Mouse (Mus musculus) spleen, adult 2 months (tissue): ENCODE data around the gene Yif1b. TPM values are rescaled to one million over a fixed set of nuclear protein-coding genes. Genes with fewer than 3 reads are reported as not detected.

Experiments used
- DNase-seq, 2 experiments: peaks; one replicate each; pipeline versions ENCODE4 v3.0.0 to v3.0.0-alpha.2; 2012 to 2021; ENCODE audit warnings: low spot score in 2 of 2, low read depth in 1 of 2
- H3K27ac ChIP-seq: fragments of 200-500 bp; 2 replicates; pipeline ENCODE4 v1.5.1; 2012; ENCODE audit warnings: low read length, inconsistent platforms; ENCODE audit not compliant: insufficient read depth
- H3K27me3 ChIP-seq: fragments of 200-500 bp; 2 replicates; pipeline ENCODE4 v1.6.1; 2012; ENCODE audit warnings: mild to moderate bottlenecking, moderate library complexity, low read length, inconsistent platforms; ENCODE audit not compliant: control insufficient read depth, insufficient read depth
- H3K36me3 ChIP-seq: fragments of 200-500 bp; 2 replicates; pipeline ENCODE4 v1.6.1; 2012; ENCODE audit warnings: mild to moderate bottlenecking, low read length, inconsistent platforms; ENCODE audit not compliant: control insufficient read depth, insufficient read depth
- H3K4me1 ChIP-seq: fragments of 200-500 bp; 2 replicates; pipeline ENCODE4 v1.6.1; 2011; ENCODE audit warnings: inconsistent platforms; ENCODE audit not compliant: control insufficient read depth, insufficient read depth, insufficient read length
- H3K4me3 ChIP-seq: fragments of 200-500 bp; 2 replicates; pipeline ENCODE4 v1.5.1; 2011; ENCODE audit warnings: mild to moderate bottlenecking, inconsistent platforms; ENCODE audit not compliant: insufficient read depth, insufficient read length; ENCODE audit errors: extremely low read depth
- CTCF ChIP-seq: fragments of 200-500 bp; IDR thresholded peaks from 2 replicates; pipeline ENCODE4 v1.5.1; 2011; ENCODE audit warnings: mild to moderate bottlenecking, inconsistent platforms; ENCODE audit not compliant: insufficient read depth, insufficient read length, insufficient replicate concordance; ENCODE audit errors: extremely low read depth
- POLR2A ChIP-seq: fragments of 200-500 bp; IDR thresholded peaks from 2 replicates; pipeline ENCODE4 v1.6.1; 2011; ENCODE audit warnings: low read depth, low read length, inconsistent platforms
- WGBS: fragments of 180-500 bp; shearing (Covaris S2); methylation state at CpG from one replicate; pipeline ENCODE4 v1.1.7; 2018; 5-methylcytosine and 5-hydroxymethylcytosine counted together
- polyA plus RNA-seq: library from polyadenylated mRNA; depleted of rRNA; stranded (reverse); fragments of >200 nt; gene quantifications from 2 replicates; pipeline ENCODE4 v1.2.3, GENCODE M21; 2012

Gene Yif1b
- polyA plus RNA-seq, 1 experiment = 74.2 TPM

DNA sequence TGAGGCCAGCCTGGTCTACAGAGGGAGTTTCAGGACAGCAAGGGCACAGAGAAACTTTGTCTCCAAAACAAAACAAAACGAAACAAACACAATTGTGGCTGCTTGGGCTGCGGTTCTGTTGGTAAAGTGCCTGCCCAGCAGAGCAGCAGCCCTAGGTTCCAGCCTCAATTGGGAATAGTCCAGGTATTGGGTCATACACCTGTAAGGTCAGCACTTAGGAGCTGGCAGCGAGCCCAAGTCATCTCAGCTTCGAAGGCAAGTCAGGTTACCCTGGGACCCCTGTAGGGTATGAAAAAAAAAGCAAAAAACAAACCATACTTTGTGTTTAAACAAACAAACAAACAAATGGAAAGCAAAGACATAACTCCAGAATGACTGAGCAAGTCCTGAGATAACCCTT is 17.7 kb downstream of the Yif1b start:
- no peak for DNase-seq
- Histone ChIP-seq H3K27me3 (no peaks in the 10 kb centered on the region), H3K36me3 (peaks cover 4% of the 10 kb centered on the region; the same call in 1 of the 2 replicates), H3K4me3 (no peak overlapping the region), H3K27ac (no peak overlapping the region), H3K4me1 (no peaks in the 10 kb centered on the region)
- WGBS = 90% methylated on average over 4 of the region's 4 CpGs
- TF ChIP-seq CTCF = no peak
- no peak for TF ChIP-seq POLR2A

DNA sequence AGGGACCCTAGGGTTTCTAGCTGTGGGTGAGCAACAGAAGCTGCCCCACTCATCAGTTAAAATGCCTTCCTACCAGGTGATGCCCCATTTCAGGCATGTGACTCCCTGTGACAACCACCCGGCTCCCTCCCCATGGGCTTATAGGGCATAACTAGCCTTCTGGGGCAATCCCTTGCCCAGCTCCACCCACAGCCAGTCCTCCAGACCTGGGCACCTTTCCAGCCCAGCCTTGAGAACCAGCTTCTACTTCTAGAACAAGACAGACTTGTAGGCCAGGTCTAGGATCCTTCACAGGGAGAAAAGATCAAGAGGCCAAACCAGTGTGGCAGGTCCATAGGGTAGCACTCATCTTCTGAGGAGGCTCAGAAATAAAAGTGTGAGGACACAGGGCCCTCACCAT is 19.2 kb downstream of the Yif1b start:
- no peak for DNase-seq
- H3K27ac ChIP-seq = no peak overlapping the region
- no peak for TF ChIP-seq POLR2A
- H3K4me3 ChIP-seq = no peak overlapping the region
- no peaks in the 10 kb centered on the region for H3K4me1 ChIP-seq
- H3K27me3 ChIP-seq = no peaks in the 10 kb centered on the region
- H3K36me3 ChIP-seq = peaks cover 4% of the 10 kb centered on the region; the same call in 1 of the 2 replicates
- 78% methylated on average over 1 of the region's 1 CpGs for WGBS

DNA sequence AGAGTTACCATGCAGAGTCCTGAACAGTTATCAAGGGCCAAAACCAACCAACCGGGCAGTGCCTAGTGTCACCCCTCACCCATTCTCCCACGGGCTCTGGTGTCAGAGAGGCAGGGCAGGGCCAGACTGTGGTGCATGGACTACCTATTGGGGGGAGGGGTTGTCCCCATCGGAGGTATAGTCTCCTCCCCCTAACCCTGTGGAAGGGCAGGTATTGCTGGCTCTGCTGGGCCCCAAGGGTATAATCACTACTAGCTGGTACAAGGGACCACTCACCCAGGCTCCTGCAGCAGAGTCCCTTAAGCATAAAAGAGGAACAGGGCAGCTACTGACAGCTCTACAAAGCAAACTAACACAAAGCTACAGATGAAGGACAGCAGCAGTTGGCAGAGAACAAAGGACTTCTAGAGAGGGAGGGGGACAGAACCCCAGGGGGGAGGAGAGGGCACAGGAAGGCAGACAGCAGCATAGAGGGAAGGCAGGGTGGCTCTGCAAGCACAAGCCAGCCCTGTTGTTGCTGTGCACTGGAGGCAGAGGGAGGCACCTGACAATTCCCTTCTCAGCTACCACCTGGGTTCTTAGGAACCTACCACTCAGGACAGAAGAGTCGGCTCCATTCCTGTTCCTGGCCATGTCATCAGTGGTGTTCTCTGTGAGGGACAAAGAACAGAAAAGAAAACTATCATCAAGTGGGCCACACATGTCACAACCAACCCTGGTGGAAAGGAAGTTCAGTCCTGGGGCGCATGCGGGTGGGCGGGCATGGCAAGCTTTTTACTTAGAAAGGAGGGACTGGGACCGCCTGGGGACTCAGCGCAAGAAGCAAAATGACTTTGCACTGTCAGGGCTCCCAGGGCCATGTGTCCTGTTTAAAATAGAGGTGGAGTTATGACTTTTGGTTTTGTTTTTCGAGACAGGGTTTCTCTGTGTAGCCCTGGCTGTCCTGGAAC is 21.9 kb downstream of the Yif1b start:
- TF ChIP-seq POLR2A = no peak
- TF ChIP-seq CTCF = no peak
- no peak for DNase-seq
- Histone ChIP-seq H3K4me1 (no peaks in the 10 kb centered on the region), H3K4me3 (no peak overlapping the region), H3K36me3 (peaks cover 4% of the 10 kb centered on the region; the same call in 1 of the 2 replicates), H3K27me3 (no peaks in the 10 kb centered on the region), H3K27ac (no peak overlapping the region)
- WGBS = 76% methylated on average over 10 of the region's 10 CpGs

DNA sequence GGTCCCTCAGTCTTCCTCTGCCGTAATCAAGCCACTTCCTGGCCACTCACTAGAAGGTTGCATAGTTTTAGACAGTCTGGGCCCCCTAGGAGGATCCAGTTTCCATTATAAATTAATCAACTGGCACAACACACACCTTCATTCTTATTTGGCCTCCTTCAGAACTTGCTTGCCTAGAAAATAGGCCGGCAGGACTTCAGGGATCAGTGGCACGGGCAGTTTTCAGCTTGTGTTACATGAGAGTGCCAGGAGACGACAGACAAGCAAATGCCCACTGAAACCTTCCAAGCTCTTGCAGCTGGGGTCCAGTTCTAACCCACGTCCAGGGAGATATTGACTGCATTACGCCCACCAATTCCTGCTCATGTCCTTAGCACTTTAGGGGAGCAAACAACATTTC is 24.0 kb downstream of the Yif1b start:
- WGBS = 88% methylated on average over 6 of the region's 6 CpGs

DNA sequence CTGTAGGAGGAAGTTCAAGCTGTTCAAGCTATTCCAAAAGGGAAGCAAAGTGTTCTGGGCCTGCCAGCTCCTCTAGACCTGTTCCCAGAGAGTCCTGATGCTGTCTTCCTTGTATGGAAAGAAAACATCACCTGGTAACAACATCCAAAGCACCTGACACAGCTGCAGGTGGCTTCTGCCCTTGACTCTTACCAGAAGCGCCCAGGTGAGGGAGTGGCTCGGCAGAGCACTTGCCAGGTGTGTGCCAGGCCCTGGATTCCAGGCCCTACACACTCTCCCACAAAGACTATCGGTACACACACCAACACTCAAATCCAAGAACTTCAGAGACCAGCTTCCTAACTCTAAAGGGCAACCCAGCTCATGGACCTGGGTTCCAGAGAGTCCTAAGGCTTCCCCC is 25.7 kb downstream of the Yif1b start:
- DNase-seq = no peak
- Histone ChIP-seq H3K27me3 (no peaks in the 10 kb centered on the region), H3K27ac (no peak overlapping the region), H3K4me1 (no peaks in the 10 kb centered on the region), H3K36me3 (no peaks in the 10 kb centered on the region), H3K4me3 (no peak overlapping the region)
- TF ChIP-seq POLR2A (no peak), CTCF (no peak)
- WGBS = 93% methylated on average over 3 of the region's 3 CpGs

More for the DNA sequence above, 24.0 kb downstream of the Yif1b start:
- Histone ChIP-seq H3K36me3 (0 out of 2 replicates have a peak, but pooled peaks cover 2% of the 10 kb centered on the region), H3K4me1 (no peaks in the 10 kb centered on the region), H3K4me3 (no peak overlapping the region), H3K27ac (no peak overlapping the region), H3K27me3 (no peaks in the 10 kb centered on the region)
- TF ChIP-seq CTCF (no peak), POLR2A (no peak)
- no peak for DNase-seq

DNA sequence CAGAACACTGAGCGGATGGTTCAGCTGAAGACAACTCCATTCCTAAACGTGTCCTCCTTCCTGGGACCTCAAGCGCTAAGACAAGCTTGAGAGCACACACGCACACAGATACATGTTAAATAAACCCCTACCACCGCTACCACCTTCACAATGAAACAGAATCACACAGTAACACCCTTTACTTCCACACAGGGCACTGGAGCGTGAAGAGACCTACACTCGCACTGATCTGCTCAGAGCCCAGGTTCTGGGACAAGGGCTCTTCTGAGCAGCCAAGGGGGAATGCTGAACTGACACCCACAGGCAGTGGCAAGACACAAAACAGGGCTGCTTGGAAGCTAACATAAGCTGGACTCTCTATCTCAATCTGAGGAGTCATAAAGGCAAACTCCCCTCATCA is 27.5 kb downstream of the Yif1b start:
- WGBS = 78% methylated on average over 7 of the region's 7 CpGs
- TF ChIP-seq POLR2A (no peak), CTCF (no peak)
- Histone ChIP-seq H3K4me3 (no peak overlapping the region), H3K27me3 (no peaks in the 10 kb centered on the region), H3K27ac (no peak overlapping the region), H3K4me1 (peaks cover 2% of the 10 kb centered on the region), H3K36me3 (no peaks in the 10 kb centered on the region)
- no peak for DNase-seq

DNA sequence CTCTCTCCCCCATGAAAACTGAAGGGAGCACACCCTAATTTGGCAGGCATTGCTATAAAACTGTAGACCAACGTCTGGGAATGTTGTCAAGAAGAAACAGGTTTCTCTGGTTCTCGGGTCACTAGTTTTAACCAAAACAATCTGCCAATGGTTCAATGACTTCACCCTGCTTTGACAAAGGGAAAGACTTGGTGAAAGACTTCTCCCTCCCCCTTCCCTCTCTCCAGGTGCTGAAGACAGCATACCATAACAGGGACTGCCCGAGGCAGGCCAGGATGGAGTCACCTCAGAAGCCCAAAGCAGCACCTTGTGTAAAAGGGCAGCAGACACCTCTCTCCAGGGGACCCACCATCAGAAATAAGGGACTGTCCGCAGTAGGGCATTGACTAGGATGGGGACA is 28.8 kb downstream of the Yif1b start:
- 85% methylated on average over 4 of the region's 4 CpGs for WGBS
- Histone ChIP-seq H3K4me1 (peaks cover 8% of the 10 kb centered on the region), H3K27me3 (no peaks in the 10 kb centered on the region), H3K27ac (no peak overlapping the region), H3K4me3 (no peak overlapping the region), H3K36me3 (no peaks in the 10 kb centered on the region)
- DNase-seq = no peak
- TF ChIP-seq POLR2A (no peak), CTCF (no peak)
